Mouse (Mus musculus) cerebellum, adult 11-12 months (tissue): ENCODE measurements at regions not wholly inside any gene's neighbourhood (a gene's known extent, or its start where the extent isn't known, plus 50 kb on each side); places are given as distances from the start of the nearest gene placed in this dataset.

ENCODE experiments used
- DNase-seq: peaks from one replicate; pipeline ENCODE4 v3.0.0; 2022

GRCm38 (mm10) chr11:19708821-19709220, 215.4 kb upstream of the Spred2 start:
- no peak for DNase-seq

DNA sequence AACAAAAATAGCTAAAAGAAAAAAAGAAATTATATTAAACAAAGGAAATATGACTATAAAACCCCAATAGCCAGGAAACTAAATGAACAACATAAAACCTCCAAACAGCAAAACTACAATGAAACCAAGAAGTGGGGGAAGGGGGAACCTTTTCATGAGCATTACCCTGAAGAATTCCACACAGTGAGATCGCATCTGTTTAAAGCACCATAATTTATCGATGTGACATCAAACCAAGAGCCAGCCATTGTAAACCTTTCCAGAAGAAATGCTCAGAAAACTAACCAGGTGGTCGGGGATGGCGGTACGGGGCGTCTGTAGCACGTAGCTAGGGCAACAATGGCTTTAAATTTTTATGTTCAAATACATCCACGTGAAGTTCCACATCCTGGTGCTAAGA, 214.8 kb upstream of the Spred2 start:
- no peak for DNase-seq

DNA sequence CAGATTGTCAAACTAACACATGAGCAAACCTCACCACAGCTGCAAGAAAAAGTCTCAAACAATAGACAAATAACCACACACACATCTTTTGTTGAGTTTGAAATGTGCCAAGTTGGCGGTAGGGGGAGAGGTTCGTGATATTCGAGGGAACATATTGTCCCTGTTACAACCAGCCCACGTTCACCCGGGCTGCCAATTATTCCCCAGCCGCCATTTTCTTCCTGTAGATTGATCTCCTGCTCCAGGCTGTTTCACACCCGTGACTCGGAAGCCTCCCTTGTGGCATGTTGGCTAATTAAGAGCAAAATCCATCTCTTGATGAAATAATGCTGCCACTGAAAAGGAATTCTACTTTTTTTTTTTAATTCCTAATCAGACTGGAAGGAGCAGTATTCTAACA, 211.1 kb upstream of the Spred2 start:
- DNase-seq, result no peak

DNA sequence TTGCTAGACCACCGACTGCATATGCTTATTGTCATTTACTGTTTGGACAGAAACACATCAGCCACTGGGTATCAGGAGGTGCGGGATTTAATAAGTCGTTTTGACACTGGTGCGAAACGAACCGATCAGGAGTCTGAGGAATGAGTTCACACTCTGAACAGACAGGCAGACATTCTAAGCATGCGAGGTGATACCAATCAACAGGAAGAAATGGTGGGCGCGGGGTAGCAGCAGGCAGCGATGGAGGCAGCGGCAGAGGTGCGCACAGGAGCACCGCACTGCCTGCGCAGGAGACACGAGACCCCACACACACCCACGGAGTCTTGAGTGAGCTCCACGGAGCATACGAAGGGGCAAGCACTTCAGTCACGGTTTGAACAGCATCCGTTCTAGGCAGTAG, 210.6 kb upstream of the Spred2 start:
- no peak for DNase-seq

DNA sequence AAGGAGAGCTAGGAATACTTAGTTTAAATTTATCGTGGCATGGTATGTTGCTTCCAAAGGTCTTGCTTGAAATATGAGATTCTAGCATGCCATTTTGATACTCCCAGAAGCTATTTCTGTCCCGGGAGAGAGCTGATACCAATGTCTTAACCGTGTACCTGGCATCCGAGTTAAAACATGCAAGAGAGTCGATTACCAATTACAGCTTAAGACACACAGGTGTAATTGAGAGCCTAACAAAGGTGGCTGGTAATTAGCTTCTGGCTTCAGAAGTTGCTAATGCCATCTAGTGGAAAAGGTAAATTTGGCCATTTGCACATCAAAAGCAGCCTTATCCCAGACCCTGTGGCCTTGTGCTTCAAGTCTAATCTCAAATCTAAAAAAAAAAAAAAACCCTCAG, 210.0 kb upstream of the Spred2 start:
- DNase-seq, result no peak

DNA sequence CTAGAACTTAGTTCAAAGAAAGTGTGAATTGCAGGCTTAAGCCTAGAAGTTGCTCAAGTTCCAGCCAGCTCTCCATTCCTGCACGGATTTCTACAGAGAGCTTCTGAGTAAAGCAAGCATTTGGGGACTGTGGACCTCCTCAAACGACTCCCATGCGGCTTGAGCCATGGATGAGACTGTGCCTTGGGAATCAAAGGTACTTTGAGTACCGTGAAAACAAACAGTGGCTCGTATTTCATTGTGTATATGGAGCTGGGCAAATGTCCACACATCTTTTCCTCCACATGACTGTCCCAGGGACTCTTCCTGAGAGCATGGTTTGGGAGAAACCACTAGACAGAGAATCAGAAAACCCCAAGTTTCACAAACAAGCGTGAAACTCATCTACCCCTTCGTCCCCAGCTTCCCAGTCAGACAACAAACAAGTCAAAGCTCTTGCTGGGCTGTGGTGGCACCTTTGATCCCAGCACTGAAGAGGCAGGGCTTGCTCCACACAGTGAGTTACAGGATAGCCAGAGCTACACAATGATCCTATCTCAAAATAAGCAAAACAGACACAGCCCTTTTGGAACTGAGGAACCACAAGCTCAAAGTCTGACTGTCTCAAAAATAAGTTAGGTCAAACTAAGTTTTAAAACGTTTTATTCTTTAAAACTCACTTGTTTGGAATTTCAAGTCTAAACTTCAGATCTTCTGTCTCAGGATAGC, 209.1 kb upstream of the Spred2 start:
- DNase-seq, result no peak

DNA sequence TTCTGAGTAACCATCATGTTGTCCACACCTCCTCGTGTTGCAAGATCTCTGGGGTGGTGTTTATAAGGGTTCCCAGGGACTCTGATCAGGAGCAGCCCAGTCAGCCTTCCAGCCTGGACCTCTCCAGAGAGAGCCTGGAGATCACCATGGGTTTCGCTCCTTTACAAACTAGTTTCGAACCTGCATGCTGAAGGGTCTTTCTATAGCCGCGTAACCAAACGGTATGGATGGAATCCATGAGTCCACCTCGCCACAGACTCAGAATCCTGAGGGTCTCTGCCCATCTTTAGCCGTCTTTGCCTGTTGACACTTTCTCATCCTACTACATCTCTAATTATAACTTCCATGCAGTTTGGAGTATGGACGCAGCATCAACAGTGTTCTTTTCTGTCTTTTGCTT, 206.0 kb upstream of the Spred2 start:
- DNase-seq, result no peak

GRCm38 (mm10) chr11:19729031-19729430, 195.1 kb upstream of the Spred2 start:
- no peak for DNase-seq

- DNase-seq, result no peak
These were observed 193.4 kb upstream of the Spred2 start for GRCm38 (mm10) chr11:19730747-19731146.

GRCm38 (mm10) chr11:19736076-19736475, 188.1 kb upstream of the Spred2 start:
- DNase-seq, result no peak

GRCm38 (mm10) chr11:19736926-19737325, 187.2 kb upstream of the Spred2 start:
- DNase-seq, result no peak

DNA sequence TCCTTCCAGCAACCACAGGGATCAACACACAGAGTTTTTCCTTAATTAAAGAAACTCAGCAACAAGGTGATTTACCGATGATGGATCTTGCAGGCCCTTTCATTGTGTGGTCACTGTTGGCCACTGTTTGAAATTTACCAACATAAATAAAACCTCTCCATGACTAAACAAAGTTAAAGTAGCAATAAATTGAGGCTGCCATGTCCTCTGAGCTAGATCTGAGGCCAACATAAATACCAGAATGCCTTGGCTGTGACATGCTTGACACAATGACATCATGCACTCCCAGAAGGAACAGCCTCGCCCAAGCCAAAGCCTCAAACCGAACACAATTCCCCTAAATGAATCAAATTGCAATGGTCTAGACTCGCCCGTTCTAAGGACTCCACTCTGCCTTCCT, 186.8 kb upstream of the Spred2 start:
- DNase-seq, result no peak

- DNase-seq, result no peak
These were observed 186.4 kb upstream of the Spred2 start for GRCm38 (mm10) chr11:19737807-19738206.

DNA sequence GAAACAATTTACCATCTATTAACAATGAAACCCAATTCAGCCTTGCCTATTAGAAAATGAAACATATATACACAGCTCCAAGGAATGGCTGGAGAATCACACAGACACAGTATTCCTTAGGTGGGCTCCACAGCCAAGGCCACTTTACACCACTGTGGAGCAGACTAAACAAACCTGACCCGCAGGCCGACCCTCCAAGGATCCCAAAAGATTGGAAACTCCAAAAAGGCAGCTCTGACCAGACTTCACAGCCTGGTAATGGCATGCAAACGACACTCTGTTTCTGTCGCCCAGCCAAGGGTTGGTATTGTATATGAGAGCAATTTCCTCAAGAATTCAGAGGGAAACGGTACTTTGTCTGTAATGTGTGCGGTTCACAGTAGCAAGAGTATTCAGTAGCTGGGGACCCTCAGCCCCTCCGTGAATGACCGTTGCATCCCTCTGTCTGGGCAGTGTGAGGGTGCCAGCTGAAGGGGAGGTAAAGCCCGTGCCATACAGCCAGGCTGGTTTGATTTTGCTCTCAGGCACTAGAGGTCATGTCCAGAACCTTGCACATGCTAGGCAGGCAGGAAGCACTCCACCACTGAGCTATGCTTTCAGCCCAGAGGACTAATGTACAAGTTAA, 184.5 kb upstream of the Spred2 start:
- no peak for DNase-seq

GRCm38 (mm10) chr11:19740562-19740961, 183.6 kb upstream of the Spred2 start:
- DNase-seq, result no peak

DNA sequence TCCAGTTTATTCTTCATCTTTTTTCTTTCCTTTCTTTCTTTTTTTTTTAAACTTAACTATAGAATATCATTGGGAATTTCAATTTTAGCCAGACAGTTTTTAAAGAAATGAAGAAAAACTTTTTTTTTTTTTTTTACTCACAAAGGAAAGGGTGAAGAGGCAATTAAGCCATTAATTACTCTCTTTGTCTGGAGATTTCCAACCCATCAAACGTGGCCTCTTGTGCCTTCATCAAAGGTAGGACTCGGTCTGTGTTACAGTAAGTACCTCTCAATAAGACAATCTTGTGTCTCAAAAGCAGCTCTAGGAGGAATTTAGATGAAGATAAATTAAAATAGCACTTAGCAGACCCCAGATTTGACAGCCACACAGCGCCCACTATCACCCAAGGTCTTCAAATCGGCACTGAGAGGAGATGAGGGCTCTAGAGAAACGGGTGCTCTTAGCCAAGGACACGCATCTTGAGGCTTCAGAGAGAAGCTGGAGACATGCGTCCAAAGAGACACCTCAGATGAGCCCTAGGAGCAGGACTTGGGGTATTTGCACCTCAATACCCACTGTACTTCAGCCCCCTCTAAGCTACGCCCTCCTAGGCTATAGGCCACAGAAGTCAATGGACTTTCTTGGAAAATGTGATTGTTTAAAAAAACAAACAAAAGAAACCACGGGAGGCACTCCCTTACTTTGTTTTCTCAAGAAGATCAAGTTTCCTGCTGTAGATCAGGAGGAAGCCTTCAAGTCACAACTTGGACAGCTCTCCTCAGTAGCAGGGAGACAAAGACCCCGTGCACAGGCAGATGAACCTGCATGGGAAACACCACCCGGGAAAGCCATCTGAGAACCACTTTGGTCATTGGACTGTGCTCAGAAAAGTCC, 176.8 kb upstream of the Spred2 start:
- DNase-seq, result no peak

DNA sequence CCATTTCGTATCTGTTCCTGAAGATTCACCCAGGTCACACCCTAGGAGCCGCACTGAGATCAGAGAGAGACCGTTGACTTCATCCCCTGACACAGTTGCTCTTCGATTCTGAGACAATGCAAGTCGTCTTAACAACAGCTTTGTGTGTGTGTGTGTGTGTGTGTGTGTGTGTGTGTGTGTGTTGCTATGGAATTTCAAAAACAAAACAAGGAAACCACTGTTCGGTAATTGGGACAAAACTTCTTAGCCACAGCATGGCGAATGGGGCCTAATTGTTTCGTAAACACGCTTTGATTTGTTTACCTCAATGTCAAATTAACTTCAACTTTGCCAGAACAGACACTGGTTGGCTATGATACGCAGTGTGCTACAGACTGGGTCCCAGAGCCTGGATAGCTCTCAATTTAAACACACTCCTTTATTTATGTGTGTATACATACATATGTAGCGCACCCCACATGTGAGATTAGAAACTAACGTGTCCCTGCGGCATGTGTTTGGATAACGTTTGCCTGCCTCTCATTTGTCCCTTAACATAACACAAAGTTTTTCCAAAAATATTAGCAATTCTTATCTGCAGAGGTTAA, 176.1 kb upstream of the Spred2 start:
- DNase-seq, result no peak

DNA sequence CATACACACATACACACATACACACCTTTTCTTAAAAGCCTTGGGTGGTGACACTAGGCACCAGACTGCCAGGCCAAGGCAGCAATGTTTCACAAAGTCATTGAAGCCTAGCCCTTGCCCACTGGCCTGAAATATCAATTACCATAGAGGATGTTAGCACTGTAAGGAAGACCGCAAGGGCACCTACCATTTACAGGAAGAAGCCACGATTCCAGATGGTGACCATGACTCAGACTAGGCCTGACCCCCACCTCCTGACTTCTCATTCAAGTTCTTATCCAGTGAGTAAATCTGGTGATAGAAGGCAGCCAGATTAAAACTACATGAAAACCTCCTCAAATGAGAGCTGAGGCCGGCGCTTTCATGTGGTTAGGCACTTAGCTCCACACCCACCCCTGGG, 165.3 kb upstream of the Spred2 start:
- DNase-seq, result no peak

DNA sequence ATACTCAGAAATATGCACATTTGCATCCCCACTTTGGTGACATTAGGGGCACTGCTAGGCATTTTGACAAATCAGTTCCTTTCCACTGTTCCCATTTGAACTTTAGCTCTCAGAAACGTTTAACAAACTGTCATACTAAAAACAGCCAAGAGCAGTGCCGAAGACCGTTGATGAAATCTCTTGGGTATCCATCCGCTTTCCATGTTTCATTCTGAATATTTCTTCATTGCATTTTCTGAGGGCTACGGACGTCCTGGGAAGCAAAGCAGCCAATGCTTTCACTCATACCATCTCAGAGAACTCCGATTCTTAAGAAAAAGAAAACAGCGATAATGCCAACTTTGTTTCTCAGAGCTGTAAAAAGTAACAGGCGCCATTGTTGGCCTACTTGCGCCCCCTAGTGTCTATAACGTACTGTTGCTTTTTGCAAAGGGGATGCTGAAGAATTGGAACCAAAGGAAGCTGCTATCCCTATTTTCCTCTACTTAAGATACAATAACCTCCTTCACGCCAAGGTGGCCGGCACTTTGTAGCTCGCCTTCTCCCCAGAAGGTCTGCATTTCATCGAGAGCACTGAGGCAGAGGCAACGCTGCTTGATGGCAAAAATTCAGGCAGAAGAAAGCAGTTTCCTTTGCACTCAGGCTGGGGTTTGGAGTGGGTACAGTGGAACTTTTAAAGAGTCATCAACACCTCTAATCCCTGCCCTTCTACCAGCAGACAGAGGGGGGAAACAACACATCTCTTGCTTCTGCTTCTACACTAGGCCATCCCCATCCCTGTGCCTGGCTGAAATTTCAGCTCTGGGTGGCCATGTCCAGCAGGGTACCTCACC, 163.1 kb upstream of the Spred2 start:
- peak; percentile 31 for DNase-seq

DNA sequence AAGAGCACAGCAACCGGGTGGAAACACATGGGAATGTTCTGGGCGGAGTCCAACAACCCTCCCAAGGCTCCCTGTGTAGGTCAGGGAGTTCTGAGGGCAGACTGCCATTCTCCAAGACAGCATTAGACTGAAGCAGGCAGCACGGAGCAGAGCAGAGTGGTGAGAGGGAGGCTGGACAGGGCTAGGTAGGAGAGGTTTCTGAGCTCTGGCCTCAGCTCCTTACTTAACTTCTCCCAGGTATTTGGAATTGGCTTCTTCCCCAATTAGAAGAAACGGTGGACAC, 162.5 kb upstream of the Spred2 start:
- no peak for DNase-seq

GRCm38 (mm10) chr11:19767316-19767715, 156.9 kb upstream of the Spred2 start:
- DNase-seq, result no peak

DNA sequence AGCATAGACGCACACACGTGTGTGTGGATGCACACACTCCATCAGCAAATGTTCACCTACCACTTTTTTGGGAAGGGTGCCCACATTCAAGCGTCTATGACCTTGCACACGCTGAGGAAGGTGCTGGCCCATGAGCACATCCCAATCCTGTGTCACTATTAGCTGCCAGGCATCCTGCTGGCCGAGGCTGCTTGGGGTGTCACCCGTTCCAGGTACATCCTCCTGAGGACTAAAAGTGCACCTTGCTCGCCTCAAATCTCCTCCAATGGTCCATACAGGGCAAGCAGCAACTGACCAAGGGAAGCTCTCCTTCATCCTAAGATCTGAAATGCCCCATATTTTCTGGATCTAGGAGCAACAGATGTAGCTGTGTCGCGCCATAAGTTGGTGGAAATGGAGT, 156.3 kb upstream of the Spred2 start:
- no peak for DNase-seq

DNA sequence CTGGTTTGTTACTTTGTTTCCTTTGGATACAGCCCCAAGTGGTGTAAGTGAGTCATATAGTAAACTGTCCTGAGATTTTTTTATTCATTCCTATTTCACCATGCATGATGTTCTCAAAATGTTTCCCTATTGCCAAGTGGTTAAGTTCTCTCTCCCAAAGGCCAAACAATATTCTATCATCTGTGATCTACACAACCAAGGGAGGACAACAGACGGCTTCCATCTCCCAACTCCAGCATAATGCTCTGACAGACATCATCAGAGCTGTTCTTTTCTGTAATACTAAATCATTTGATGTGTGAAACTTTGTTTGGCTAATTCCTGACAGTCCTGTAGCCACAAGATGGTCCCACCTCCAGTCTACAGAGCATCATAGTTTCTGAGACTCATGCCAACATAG, 155.2 kb upstream of the Spred2 start:
- DNase-seq, result no peak
